Mouse (Mus musculus): ENCODE data around the gene Gm13723.

Gene Gm13723

GRCm38 (mm10) chr2:86874702-86875101, at the start of gene Gm13723:
TSS of gene Gm13723 (minus strand) at chr2:86874802.
- CTCF ChIA-PET = no interaction called here

- CTCF ChIA-PET = no interaction called here
Measured at GRCm38 (mm10) chr2:86905647-86906046, 31.0 kb upstream of the Gm13723 start.

GRCm38 (mm10) chr2:86892116-86892515, 17.5 kb upstream of the Gm13723 start, which contains the start of gene Olfr1097:
TSS of gene Olfr1097 (minus strand) at chr2:86892216.
- CTCF ChIA-PET = no interaction called here

GRCm38 (mm10) chr2:86851596-86851995, 23.0 kb downstream of the Gm13723 start, which contains the start of gene Olfr1095:
TSS of gene Olfr1095 (minus strand) at chr2:86851696.
- CTCF ChIA-PET = no interaction called here

GRCm38 (mm10) chr2:86824363-86824762, 50.2 kb downstream of the Gm13723 start, which contains the start of gene Olfr1094:
TSS of gene Olfr1094 (plus strand) at chr2:86824663.
- CTCF ChIA-PET = no interaction called here
